ENCODE assay signal across 20 mouse cellular contexts in genomic region chr8:3546511-3546910, GRCm38 (mm10). TPM values are rescaled to one million over a fixed set of nuclear protein-coding genes. Genes with fewer than 3 reads are reported as not detected.
"Had no signal": no experiment of that assay in that cellular context is flagged by ENCODE, and none has a peak within 500 bp of the region (broad histone marks: within the 10 kb centered on the region; RNA-seq: fewer than 3 reads in every experiment).

No protein-coding gene starts in this region.

- H3K27me3 ChIP-seq: lung, embryonic 15.5 days; megakaryocyte, embryonic 14.5 days; midbrain, embryonic 13.5 days; midbrain, embryonic 15.5 days; neural tube, embryonic 12.5 days; stomach, embryonic 15.5 days had no signal

- DNase-seq: liver, postnatal 0 days; lung, adult 2 months; lung, postnatal 14 days; lung, postnatal 36 days; right cerebral cortex, postnatal 14 days; thymus, adult 2 months; thymus, postnatal 25 days had no signal

- H3K9ac ChIP-seq: liver, postnatal 0 days; lung, embryonic 15.5 days; midbrain, embryonic 13.5 days; midbrain, embryonic 15.5 days; neural tube, embryonic 12.5 days; stomach, embryonic 15.5 days had no signal

- H3K4me2 ChIP-seq: lung, embryonic 15.5 days; midbrain, embryonic 11.5 days; midbrain, embryonic 13.5 days; midbrain, embryonic 15.5 days; neural tube, embryonic 12.5 days; stomach, embryonic 15.5 days had no signal

- H3K4me3 ChIP-seq: lung, embryonic 15.5 days; megakaryocyte, embryonic 14.5 days; midbrain, embryonic 13.5 days; midbrain, embryonic 15.5 days; neural tube, embryonic 12.5 days; stomach, embryonic 15.5 days had no signal

- H3K27ac ChIP-seq: lung, embryonic 15.5 days; macrophage; midbrain, embryonic 13.5 days; midbrain, embryonic 15.5 days; neural tube, embryonic 12.5 days; stomach, embryonic 15.5 days; stomach, postnatal 0 days had no signal

- H3K4me1 ChIP-seq: lung, embryonic 15.5 days; megakaryocyte, embryonic 14.5 days; midbrain, embryonic 13.5 days; midbrain, embryonic 15.5 days; neural tube, embryonic 12.5 days; stomach, embryonic 15.5 days had no signal

- ATAC-seq: liver, postnatal 0 days; lung, postnatal 0 days; midbrain, embryonic 13.5 days; midbrain, embryonic 15.5 days had no signal

- H3K9me3 ChIP-seq: lung, embryonic 15.5 days; megakaryocyte, embryonic 14.5 days; midbrain, embryonic 13.5 days; midbrain, embryonic 15.5 days; neural tube, embryonic 12.5 days; stomach, embryonic 15.5 days had no signal

RNA-seq across cellular contexts. Expression of gene C330021F23Rik, which starts 21.3 kb away (rescaled TPM):
- polyA plus RNA-seq: macrophage; midbrain, postnatal 0 days; spleen, adult 2 months; testis, adult 2 months; thymus, adult 2 months had no signal
